ENCODE assay signal across 9 mouse cellular contexts in the genomic region with DNA sequence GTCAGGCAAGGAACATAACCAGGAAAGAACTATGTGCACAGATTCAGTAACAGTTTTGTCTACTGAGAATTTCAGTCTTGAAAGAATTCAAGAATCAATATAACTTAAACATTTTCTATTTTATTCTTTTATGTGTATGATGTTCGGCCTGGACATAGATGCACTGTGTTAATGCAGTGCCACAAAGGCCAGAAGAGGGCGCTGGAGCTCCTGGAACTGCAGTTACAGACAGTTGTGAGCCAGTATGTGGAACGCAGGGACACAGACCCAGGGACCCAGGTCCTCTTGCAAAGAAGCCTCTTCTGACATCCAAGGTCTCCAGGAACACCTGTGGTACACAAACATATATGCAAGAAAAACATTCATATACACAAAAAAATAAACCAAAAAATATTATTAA. TPM values are rescaled to one million over a fixed set of nuclear protein-coding genes. Genes with fewer than 3 reads are reported as not detected.
DNase-seq lines count a peak whose midpoint lies in the region; ATAC-seq lines count a peak whose summit lies in the region.
"Had no signal": no experiment of that assay in that cellular context is flagged by ENCODE, and none has a peak within 500 bp of the region (broad histone marks: within the 10 kb centered on the region; RNA-seq: fewer than 3 reads in every experiment).

No protein-coding gene starts in this region.

- H3K9ac ChIP-seq in forebrain, embryonic 11.5 days (ENCODE audit: low read length) = no peak overlapping the region
- H3K9ac ChIP-seq: limb, embryonic 15.5 days had no signal

- no peak overlapping the region for H3K4me2 ChIP-seq in forebrain, embryonic 11.5 days (ENCODE audit: low read depth, low read length, severe bottlenecking)
- H3K4me2 ChIP-seq: limb, embryonic 15.5 days had no signal

- H3K4me1 ChIP-seq in forebrain, embryonic 11.5 days (replicated peaks; ENCODE audit: control insufficient read depth, insufficient read depth, low read length) = 0 out of 2 replicates have a peak, but pooled peaks cover 2% of the 10 kb centered on the region

- no peaks in the 10 kb centered on the region for H3K9me3 ChIP-seq in forebrain, embryonic 11.5 days (ENCODE audit: control insufficient read depth, low read length)
- H3K9me3 ChIP-seq: limb, embryonic 15.5 days had no signal

- peak; percentile 33 for DNase-seq in heart, postnatal 4 days
- no peak for DNase-seq in heart, postnatal 36 days
- DNase-seq in urinary bladder, postnatal 14 days (ENCODE audit: low spot score) = peak; percentile 23
- DNase-seq in urinary bladder, postnatal 36 days (ENCODE audit: low spot score in 2 of 2) = no peak
- peak; percentile 33 for DNase-seq in kidney, postnatal 10 days
- DNase-seq in frontal cortex, postnatal 25 days (ENCODE audit: low spot score in 2 of 2) = no peak
- DNase-seq in forebrain, embryonic 11.5 days (ENCODE audit: low spot score) = no peak

- ATAC-seq in forebrain, embryonic 11.5 days (replicated peaks; ENCODE audit: low FRiP score) = no peak
- no peak for ATAC-seq in megakaryocyte-erythroid progenitor cell, adult 5-6 weeks (replicated peaks; ENCODE audit: low FRiP score, low TSS enrichment, poor library complexity, severe bottlenecking)

- no peaks in the 10 kb centered on the region for H3K36me3 ChIP-seq in forebrain, embryonic 11.5 days (ENCODE audit: control insufficient read depth, insufficient read depth, low read length)

- intact Hi-C loops in heart, postnatal 36 days (cut with DNase I) = no loop called here

- H3K27ac ChIP-seq in forebrain, embryonic 11.5 days (ENCODE audit: low read depth, low read length) = no peak overlapping the region
- H3K27ac ChIP-seq: limb, embryonic 15.5 days had no signal

- no peaks in the 10 kb centered on the region for H3K27me3 ChIP-seq in forebrain, embryonic 11.5 days (ENCODE audit: control insufficient read depth, insufficient read depth, low read length)
- H3K27me3 ChIP-seq: limb, embryonic 15.5 days had no signal

- no peak overlapping the region for H3K4me3 ChIP-seq in forebrain, embryonic 11.5 days (ENCODE audit: low read depth, low read length)
- H3K4me3 ChIP-seq: limb, embryonic 15.5 days had no signal

- 62% methylated on average over 3 of the region's 3 CpGs for WGBS in forebrain, embryonic 11.5 days

RNA-seq across cellular contexts. Expression of gene Vps11, which starts 3.0 kb away (rescaled TPM):
- 10 to 100 TPM; 20.9 to 21.6 TPM for total RNA-seq in heart, postnatal 4 days (2021)
- 10 to 100 TPM; 16.8 to 18.8 TPM for total RNA-seq in heart, postnatal 36 days (2021)
- 32.2 and 35.7 TPM in 2 replicates for polyA plus RNA-seq in forebrain, embryonic 11.5 days (2014; fragmentation: Nextera tagmentation; extraction: Ambion mirVana)
- 16.4 and 24.5 TPM in 2 replicates for total RNA-seq in megakaryocyte-erythroid progenitor cell, adult 5-6 weeks (2014; fragmentation: Nextera tagmentation)
- 12.8 and 15.3 TPM in 2 replicates for total RNA-seq in megakaryocyte-erythroid progenitor cell, adult 5-6 weeks (2017)

RNA-seq across cellular contexts. Expression of gene Hyou1, which starts 14.8 kb away (rescaled TPM):
- total RNA-seq in heart, postnatal 4 days (2021) = 10 to 100 TPM; 42.1 to 45.8 TPM
- 10 to 100 TPM; 46.0 to 68.1 TPM for total RNA-seq in heart, postnatal 36 days (2021)
- 32.5 and 35.2 TPM in 2 replicates for polyA plus RNA-seq in forebrain, embryonic 11.5 days (2014; fragmentation: Nextera tagmentation; extraction: Ambion mirVana)
- 45.1 and 45.6 TPM in 2 replicates for total RNA-seq in megakaryocyte-erythroid progenitor cell, adult 5-6 weeks (2014; fragmentation: Nextera tagmentation)
- 56.5 and 77.5 TPM in 2 replicates for total RNA-seq in megakaryocyte-erythroid progenitor cell, adult 5-6 weeks (2017)

RNA-seq across cellular contexts. Expression of gene Hmbs, which starts 20.5 kb away (rescaled TPM):
- total RNA-seq in heart, postnatal 4 days (2021) = 10 to 100 TPM; 54.0 to 60.6 TPM
- total RNA-seq in heart, postnatal 36 days (2021) = 10 to 100 TPM; 41.1 to 49.8 TPM
- 155 and 166 TPM in 2 replicates for polyA plus RNA-seq in forebrain, embryonic 11.5 days (2014; fragmentation: Nextera tagmentation; extraction: Ambion mirVana)
- total RNA-seq in megakaryocyte-erythroid progenitor cell, adult 5-6 weeks (2014; fragmentation: Nextera tagmentation) = 498 and 537 TPM in 2 replicates
- 135 and 240 TPM in 2 replicates for total RNA-seq in megakaryocyte-erythroid progenitor cell, adult 5-6 weeks (2017)

RNA-seq across cellular contexts. Expression of gene H2afx, which starts 30.0 kb away (rescaled TPM):
- 100 to 1,000 TPM; 157 to 164 TPM for total RNA-seq in heart, postnatal 4 days (2021)
- total RNA-seq in heart, postnatal 36 days (2021) = 10 to 100 TPM; 13.3 to 13.6 TPM
- polyA plus RNA-seq in forebrain, embryonic 11.5 days (2014; fragmentation: Nextera tagmentation; extraction: Ambion mirVana) = 463 and 498 TPM in 2 replicates
- 89.4 and 90.9 TPM in 2 replicates for total RNA-seq in megakaryocyte-erythroid progenitor cell, adult 5-6 weeks (2014; fragmentation: Nextera tagmentation)
- total RNA-seq in megakaryocyte-erythroid progenitor cell, adult 5-6 weeks (2017) = 133 and 205 TPM in 2 replicates

RNA-seq across cellular contexts. Expression of gene Slc37a4, which starts 32.2 kb away (rescaled TPM):
- 10 to 100 TPM; 21.9 to 26.1 TPM for total RNA-seq in heart, postnatal 4 days (2021)
- 10 to 100 TPM; 21.5 to 24.0 TPM for total RNA-seq in heart, postnatal 36 days (2021)
- polyA plus RNA-seq in forebrain, embryonic 11.5 days (2014; fragmentation: Nextera tagmentation; extraction: Ambion mirVana) = 24.8 and 24.9 TPM in 2 replicates
- total RNA-seq in megakaryocyte-erythroid progenitor cell, adult 5-6 weeks (2014; fragmentation: Nextera tagmentation) = 20.5 and 32.2 TPM in 2 replicates
- 11.4 and 43.0 TPM in 2 replicates for total RNA-seq in megakaryocyte-erythroid progenitor cell, adult 5-6 weeks (2017)

Comparison
In these comparisons a context has a peak if more than half of its experiments do, and no peak if none do; other contexts are left out.
1. DNase-seq: peak in heart, postnatal 4 days (single experiment), urinary bladder, postnatal 14 days (single experiment) and kidney, postnatal 10 days (single experiment); none in heart, postnatal 36 days (0 of 2), urinary bladder, postnatal 36 days (0 of 2), frontal cortex, postnatal 25 days (0 of 2) and forebrain, embryonic 11.5 days (single experiment).